Mouse (Mus musculus) ES-E14 (cell line): ENCODE data around the gene Il1a. TPM values are rescaled to one million over a fixed set of nuclear protein-coding genes. Genes with fewer than 3 reads are reported as not detected.

Experiments used
- DNase-seq: peaks from one replicate; pipeline ENCODE4 v3.0.0-alpha.2; 2013; ENCODE audit warnings: low read depth, low spot score
- H3K27ac ChIP-seq: 2 replicates; pipeline ENCODE4 v1.5.1; 2012; ENCODE audit warnings: low read depth, mild to moderate bottlenecking, low read length, moderate library complexity, mixed read lengths; ENCODE audit not compliant: poor library complexity, insufficient read depth, severe bottlenecking
- H3K36me3 ChIP-seq: 2 replicates; pipeline ENCODE4 v1.6.1; 2012; ENCODE audit warnings: mild to moderate bottlenecking, low read length, moderate library complexity, mixed read lengths; ENCODE audit not compliant: control insufficient read depth, poor library complexity, insufficient read depth, severe bottlenecking
- H3K4me1 ChIP-seq, 2 experiments: fragments of 150-350 bp in 1 of 2; sonication (generic) in 1 of 2; 2 replicates each; pipeline ENCODE4 v1.6.1; 2012; ENCODE audit warnings: low read length in 2 of 2, mild to moderate bottlenecking in 1 of 2, mixed read lengths in 1 of 2; ENCODE audit not compliant: control insufficient read depth in 2 of 2, insufficient read depth in 2 of 2, poor library complexity in 1 of 2
- H3K4me3 ChIP-seq, 2 experiments: fragments of 150-350 bp in 1 of 2; sonication (generic) in 1 of 2; 2 replicates each; pipeline ENCODE4 v1.5.1; 2012; ENCODE audit warnings: low read length in 2 of 2, low read depth in 1 of 2, mild to moderate bottlenecking in 1 of 2, mixed read lengths in 1 of 2; ENCODE audit not compliant: insufficient read depth in 1 of 2, poor library complexity in 1 of 2, severe bottlenecking in 1 of 2
- H3K9ac ChIP-seq: 2 replicates; pipeline ENCODE4 v1.6.1; 2012; ENCODE audit warnings: low read depth, mild to moderate bottlenecking, low read length, mixed read lengths; ENCODE audit not compliant: poor library complexity, insufficient read depth, severe bottlenecking
- H3K9me3 ChIP-seq: fragments of 150-350 bp; sonication (generic); 2 replicates; pipeline ENCODE4 v1.6.1; 2012; ENCODE audit warnings: low read depth, mild to moderate bottlenecking, low read length; ENCODE audit not compliant: control insufficient read depth, insufficient read depth
- CHD2 ChIP-seq: IDR thresholded peaks from 2 replicates; pipeline ENCODE4 v1.6.1; 2014; ENCODE audit warnings: mild to moderate bottlenecking, low read depth, low read length, inconsistent platforms
- HCFC1 ChIP-seq: IDR thresholded peaks from 2 replicates; pipeline ENCODE4 v1.6.1; 2012; ENCODE audit warnings: low read length, inconsistent platforms, borderline replicate concordance; ENCODE audit not compliant: insufficient read depth
- MAFK ChIP-seq: IDR thresholded peaks from 2 replicates; pipeline ENCODE4 v1.6.1; 2014; ENCODE audit warnings: mild to moderate bottlenecking, low read depth, low read length, inconsistent platforms; ENCODE audit not compliant: insufficient read depth
- ZC3H11A ChIP-seq: IDR thresholded peaks from 2 replicates; pipeline ENCODE4 v1.6.1; 2012; ENCODE audit warnings: low read depth, mild to moderate bottlenecking, inconsistent platforms, low read length, borderline replicate concordance
- ZNF384 ChIP-seq: IDR thresholded peaks from 2 replicates; pipeline ENCODE4 v1.6.1; 2012; ENCODE audit warnings: low read depth, low read length, inconsistent platforms
- in situ Hi-C, 2 experiments: fragments of 600-800 bp; cut with MboI; formaldehyde crosslinking; loops; one replicate each; pipeline ENCODE4 v1.15.1; 2025; ENCODE audit warnings: low sequenced_read_pairs in 2 of 2, inconsistent platforms in 1 of 2; ENCODE audit not compliant: unreplicated experiment in 2 of 2
- total RNA-seq: library from RNA; depleted of rRNA; stranded (reverse); fragments of 300-350 nt; gene quantifications from 2 replicates; pipeline ENCODE4 v1.2.3, GENCODE M21; 2012; rRNA removed

Il1a gene
- total RNA-seq: not detected in 2 replicates

DNA sequence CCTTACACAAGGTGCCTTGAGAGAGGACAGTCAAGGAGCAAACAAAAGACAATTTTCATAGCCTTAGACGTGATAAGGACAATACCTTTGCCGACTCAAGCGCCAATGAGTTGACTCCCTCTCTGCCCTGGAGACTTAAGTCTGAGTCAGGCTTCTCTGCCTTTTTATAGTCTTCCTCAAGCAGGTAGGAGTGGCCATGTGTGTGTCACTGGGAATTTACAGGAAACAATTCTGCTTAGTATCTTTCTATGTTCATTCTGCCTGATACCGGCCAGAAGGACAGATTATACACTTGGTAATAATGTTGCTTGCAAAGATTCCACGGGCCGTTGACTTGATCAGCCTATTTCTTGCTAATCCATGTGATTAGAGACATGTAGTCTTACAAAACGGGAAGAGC is at the start of gene Il1a:
Gene Il1a (minus strand): TSS at position 137 of the 400 bp plus-strand sequence.
- Histone ChIP-seq H3K36me3 (no peaks in the 10 kb centered on the region), H3K9me3 (no peaks in the 10 kb centered on the region), H3K9ac (no peak within 1 kb of the TSS), H3K4me1 (no peaks in the 10 kb centered on the region), H3K27ac (no peak within 1 kb of the TSS), H3K4me3 (no peak within 1 kb of the TSS)
- DNase-seq: no peak
- in situ Hi-C loops: no loop called here
- no peak for TF ChIP-seq ZNF384
- TF ChIP-seq MAFK: no peak
- no peak for TF ChIP-seq ZC3H11A
- no peak for TF ChIP-seq HCFC1
- TF ChIP-seq CHD2: no peak

- Histone ChIP-seq H3K27ac (no peak overlapping the region), H3K36me3 (no peaks in the 10 kb centered on the region), H3K4me1 (0 out of 4 replicates have a peak, but pooled peaks cover 1 to 2% of the 10 kb centered on the region in 2 experiments), H3K9me3 (no peaks in the 10 kb centered on the region), H3K4me3 (no peak overlapping the region), H3K9ac (no peak overlapping the region)
- in situ Hi-C loops: no loop called here
- DNase-seq: no peak
- TF ChIP-seq HCFC1: no peak
- no peak for TF ChIP-seq ZC3H11A
- TF ChIP-seq ZNF384: no peak
- no peak for TF ChIP-seq CHD2
- no peak for TF ChIP-seq MAFK
These were observed 28.4 kb upstream of the Il1a start for GRCm38 (mm10) chr2:129338138-129338621.

GRCm38 (mm10) chr2:129333471-129333870 is 23.7 kb upstream of the Il1a start:
- H3K9ac ChIP-seq: no peak overlapping the region
- H3K4me1 ChIP-seq: 0 out of 4 replicates have a peak, but pooled peaks cover 1 to 2% of the 10 kb centered on the region in 2 experiments
- no peak overlapping the region for H3K4me3 ChIP-seq
- no peaks in the 10 kb centered on the region for H3K9me3 ChIP-seq
- DNase-seq: no peak
- TF ChIP-seq CHD2 (no peak), HCFC1 (no peak)
- in situ Hi-C loops: no loop called here
- no peaks in the 10 kb centered on the region for H3K36me3 ChIP-seq
- H3K27ac ChIP-seq: no peak overlapping the region

DNA sequence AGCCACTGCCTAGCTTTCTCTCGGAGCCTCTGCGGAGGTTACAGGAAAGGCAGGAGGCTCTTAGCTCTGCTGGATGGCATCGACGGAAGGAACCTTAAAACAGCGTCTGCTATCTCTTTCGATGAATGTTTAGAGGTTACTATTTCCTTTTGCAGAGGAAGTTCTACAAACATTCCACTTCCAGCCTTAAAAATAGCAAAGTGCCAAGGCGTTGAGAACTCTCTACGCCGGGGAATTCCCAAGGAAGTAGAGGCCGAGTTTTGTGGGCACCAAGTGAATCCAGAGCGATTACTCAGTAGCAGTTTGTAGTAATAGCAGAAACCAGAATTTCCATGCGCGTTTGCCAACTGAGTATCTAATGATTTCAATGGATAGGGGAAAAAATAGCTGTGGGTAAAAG is 20.8 kb upstream of the Il1a start:
- Histone ChIP-seq H3K4me3 (no peak overlapping the region), H3K4me1 (no peaks in the 10 kb centered on the region), H3K27ac (no peak overlapping the region), H3K9me3 (no peaks in the 10 kb centered on the region), H3K9ac (no peak overlapping the region), H3K36me3 (no peaks in the 10 kb centered on the region)
- in situ Hi-C loops: no loop called here
- TF ChIP-seq ZC3H11A (no peak), ZNF384 (no peak)
- no peak for DNase-seq

- H3K27ac ChIP-seq: no peak overlapping the region
- no peak overlapping the region for H3K4me3 ChIP-seq
- no peak for DNase-seq
- TF ChIP-seq ZNF384: no peak
- no peak for TF ChIP-seq CHD2
- no peak for TF ChIP-seq MAFK
- TF ChIP-seq ZC3H11A: no peak
- no peak for TF ChIP-seq HCFC1
- H3K9ac ChIP-seq: no peak overlapping the region
- H3K36me3 ChIP-seq: no peaks in the 10 kb centered on the region
- no peaks in the 10 kb centered on the region for H3K9me3 ChIP-seq
- in situ Hi-C loops: no loop called here
- no peaks in the 10 kb centered on the region for H3K4me1 ChIP-seq
These were observed 20.3 kb upstream of the Il1a start for GRCm38 (mm10) chr2:129330024-129330423.
